Mouse (Mus musculus): ENCODE data around the gene Pamr1.

Gene Pamr1

GRCm38 (mm10) chr2:102549611-102550266, at the start of gene Pamr1:
Gene Pamr1, plus strand, starts transcription at chr2:102550012.
- in situ Hi-C loops (cut with MseI, MboI): no loop called here

GRCm38 (mm10) chr2:102507633-102508032, 42.2 kb upstream of the Pamr1 start:
- in situ Hi-C loops (cut with MseI, MboI): no loop called here

GRCm38 (mm10) chr2:102508154-102508553, 41.7 kb upstream of the Pamr1 start:
- in situ Hi-C loops (cut with MseI, MboI): no loop called here

- in situ Hi-C loops (cut with MseI, MboI): no loop called here
Measured at GRCm38 (mm10) chr2:102519956-102520355, 29.9 kb upstream of the Pamr1 start.

- in situ Hi-C loops (cut with MseI, MboI): no loop called here
Measured at GRCm38 (mm10) chr2:102527563-102527962, 22.2 kb upstream of the Pamr1 start.

- in situ Hi-C loops (cut with MseI, MboI): no loop called here
Measured at GRCm38 (mm10) chr2:102533437-102533836, 16.4 kb upstream of the Pamr1 start.

- in situ Hi-C loops (cut with MseI, MboI): no loop called here
Measured at GRCm38 (mm10) chr2:102536766-102537165, 13.0 kb upstream of the Pamr1 start.

- in situ Hi-C loops (cut with MseI, MboI): no loop called here
Measured at GRCm38 (mm10) chr2:102540438-102541230, 9.2 kb upstream of the Pamr1 start.

GRCm38 (mm10) chr2:102541404-102542125, 8.2 kb upstream of the Pamr1 start:
- in situ Hi-C loops (cut with MseI, MboI): no loop called here

- in situ Hi-C loops (cut with MseI, MboI): no loop called here
Measured at GRCm38 (mm10) chr2:102543961-102544719, 5.7 kb upstream of the Pamr1 start.

- in situ Hi-C loops (cut with MseI, MboI): no loop called here
Measured at GRCm38 (mm10) chr2:102550910-102551582, 1.2 kb downstream of the Pamr1 start.

GRCm38 (mm10) chr2:102551594-102551993, 1.8 kb downstream of the Pamr1 start:
- in situ Hi-C loops (cut with MseI, MboI): no loop called here

GRCm38 (mm10) chr2:102552095-102552537, 2.3 kb downstream of the Pamr1 start:
- in situ Hi-C loops (cut with MseI, MboI): no loop called here

GRCm38 (mm10) chr2:102557085-102557484, 7.3 kb downstream of the Pamr1 start:
- in situ Hi-C loops (cut with MseI, MboI): no loop called here

GRCm38 (mm10) chr2:102558965-102559364, 9.2 kb downstream of the Pamr1 start:
- in situ Hi-C loops (cut with MseI, MboI): no loop called here

GRCm38 (mm10) chr2:102563848-102564247, 14.0 kb downstream of the Pamr1 start:
- in situ Hi-C loops (cut with MseI, MboI): no loop called here

GRCm38 (mm10) chr2:102579248-102579647, 29.4 kb downstream of the Pamr1 start:
- in situ Hi-C loops (cut with MseI, MboI): no loop called here

GRCm38 (mm10) chr2:102589977-102590376, 40.2 kb downstream of the Pamr1 start:
- in situ Hi-C loops (cut with MseI, MboI): no loop called here

GRCm38 (mm10) chr2:102594535-102594934, 44.7 kb downstream of the Pamr1 start:
- in situ Hi-C loops (cut with MseI, MboI): no loop called here

- in situ Hi-C loops (cut with MseI, MboI): no loop called here
Measured at GRCm38 (mm10) chr2:102595395-102596130, 45.8 kb downstream of the Pamr1 start.
